ENCODE assay signal across 19 mouse cellular contexts in genomic region chr15:5708454-5708853, GRCm38 (mm10).
"Had no signal": no experiment of that assay in that cellular context is flagged by ENCODE, and none has a peak within 500 bp of the region (broad histone marks: within the 10 kb centered on the region; RNA-seq: fewer than 3 reads in every experiment).

No protein-coding gene starts in this region.

- H3K4me3 ChIP-seq: lung, embryonic 15.5 days; midbrain, embryonic 10.5 days; midbrain, embryonic 12.5 days; neural tube, embryonic 12.5 days had no signal

- H3K9me3 ChIP-seq: lung, embryonic 15.5 days; midbrain, embryonic 12.5 days; neural tube, embryonic 12.5 days had no signal

- H3K36me3 ChIP-seq: lung, embryonic 15.5 days; midbrain, embryonic 10.5 days; midbrain, embryonic 12.5 days; neural tube, embryonic 12.5 days had no signal

- H3K9ac ChIP-seq: liver, embryonic 14.5 days; lung, embryonic 15.5 days; midbrain, embryonic 12.5 days; neural tube, embryonic 12.5 days had no signal

- H3K27me3 ChIP-seq: lung, embryonic 15.5 days; midbrain, embryonic 12.5 days; neural tube, embryonic 12.5 days had no signal

- H3K4me1 ChIP-seq: lung, embryonic 15.5 days; midbrain, embryonic 10.5 days; midbrain, embryonic 12.5 days; neural tube, embryonic 12.5 days had no signal

- H3K4me2 ChIP-seq: lung, embryonic 15.5 days; midbrain, embryonic 12.5 days; neural tube, embryonic 12.5 days had no signal

- DNase-seq: lung, adult 18-20 months; lung, postnatal 14 days; lung, postnatal 4 days; midbrain, embryonic 14.5 days; retina, postnatal 1 day; right cerebral cortex, adult 18-20 months; right cerebral cortex, postnatal 25 days; right cerebral cortex, postnatal 4 days; spleen, adult 18-20 months; thymus, adult 18-20 months; thymus, postnatal 14 days; thymus, postnatal 36 days had no signal

- ATAC-seq: lung, postnatal 0 days; midbrain, embryonic 16.5 days had no signal

- H3K27ac ChIP-seq: liver, embryonic 14.5 days; lung, embryonic 15.5 days; midbrain, embryonic 10.5 days; midbrain, embryonic 12.5 days; neural tube, embryonic 12.5 days had no signal
